Mouse (Mus musculus): ENCODE results near the gene Unc79. TPM values are rescaled to one million over a fixed set of nuclear protein-coding genes. Genes with fewer than 3 reads are reported as not detected.

Gene Unc79
- total and polyA plus RNA-seq, 3 experiments, result 0.33 TPM; not detected in 2

GRCm38 (mm10) chr12:103036692-103037091 lies 88.0 kb downstream of the Unc79 start:
- TF ChIP-seq GATA1 (IDR thresholded peaks at IDR 0.05; ENCODE audit: borderline replicate concordance, low read length) (no peak), GATA2 (IDR thresholded peaks at IDR 0.05; ENCODE audit: borderline replicate concordance, low read depth, low read length) (no peak), TAL1 (conservative IDR thresholded peaks at IDR 0.05; ENCODE audit: low read depth, low read length) (no peak), POLR2AphosphoS5 (IDR thresholded peaks at IDR 0.05; ENCODE audit: insufficient replicate concordance, low read depth, low read length) (no peak), CTCF (IDR thresholded peaks at IDR 0.05; ENCODE audit: low read depth, low read length) (no peak)
- no peaks in the 10 kb centered on the region for H3K27me3 ChIP-seq (ENCODE audit: insufficient read depth, low read length)
- no peak overlapping the region for H3K4me3 ChIP-seq (ENCODE audit: low read depth, low read length)
- peaks cover 22% of the 10 kb centered on the region for H3K9me3 ChIP-seq (replicated peaks)
- H3K36me3 ChIP-seq (replicated peaks), result no peaks in the 10 kb centered on the region
- ATAC-seq (ENCODE audit: extremely low read depth, insufficient number of reproducible peaks, low FRiP score, poor library complexity, severe bottlenecking) (no peak), DNase-seq (ENCODE audit: low spot score) (no peak)
- H3K4me1 ChIP-seq (ENCODE audit: insufficient read depth, low read depth, low read length), result no peaks in the 10 kb centered on the region

GRCm38 (mm10) chr12:103039332-103039731 lies 90.7 kb downstream of the Unc79 start:
- Histone ChIP-seq H3K4me1 (ENCODE audit: insufficient read depth, low read depth, low read length) (no peaks in the 10 kb centered on the region), H3K9me3 (replicated peaks) (peaks cover 34% of the 10 kb centered on the region), H3K27me3 (ENCODE audit: insufficient read depth, low read length) (no peaks in the 10 kb centered on the region), H3K36me3 (replicated peaks) (no peaks in the 10 kb centered on the region), H3K4me3 (ENCODE audit: low read depth, low read length) (no peak overlapping the region)
- ATAC-seq (ENCODE audit: extremely low read depth, insufficient number of reproducible peaks, low FRiP score, poor library complexity, severe bottlenecking) (no peak), DNase-seq (ENCODE audit: low spot score) (no peak)
- TF ChIP-seq GATA2 (IDR thresholded peaks at IDR 0.05; ENCODE audit: borderline replicate concordance, low read depth, low read length), result no peak
- no peak for TF ChIP-seq CTCF (IDR thresholded peaks at IDR 0.05; ENCODE audit: low read depth, low read length)
- TF ChIP-seq TAL1 (conservative IDR thresholded peaks at IDR 0.05; ENCODE audit: low read depth, low read length), result no peak
- TF ChIP-seq POLR2AphosphoS5 (IDR thresholded peaks at IDR 0.05; ENCODE audit: insufficient replicate concordance, low read depth, low read length), result no peak
- no peak for TF ChIP-seq GATA1 (IDR thresholded peaks at IDR 0.05; ENCODE audit: borderline replicate concordance, low read length)

- Histone ChIP-seq H3K9me3 (replicated peaks) (peaks cover 37% of the 10 kb centered on the region), H3K4me1 (ENCODE audit: insufficient read depth, low read depth, low read length) (no peaks in the 10 kb centered on the region), H3K36me3 (replicated peaks) (no peaks in the 10 kb centered on the region), H3K27me3 (ENCODE audit: insufficient read depth, low read length) (no peaks in the 10 kb centered on the region), H3K4me3 (ENCODE audit: low read depth, low read length) (no peak overlapping the region)
- TF ChIP-seq CTCF (IDR thresholded peaks at IDR 0.05; ENCODE audit: low read depth, low read length), result no peak
- TF ChIP-seq GATA1 (IDR thresholded peaks at IDR 0.05; ENCODE audit: borderline replicate concordance, low read length), result no peak
- no peak for TF ChIP-seq POLR2AphosphoS5 (IDR thresholded peaks at IDR 0.05; ENCODE audit: insufficient replicate concordance, low read depth, low read length)
- TF ChIP-seq GATA2 (IDR thresholded peaks at IDR 0.05; ENCODE audit: borderline replicate concordance, low read depth, low read length), result no peak
- no peak for TF ChIP-seq TAL1 (conservative IDR thresholded peaks at IDR 0.05; ENCODE audit: low read depth, low read length)
- no peak for ATAC-seq (ENCODE audit: extremely low read depth, insufficient number of reproducible peaks, low FRiP score, poor library complexity, severe bottlenecking)
- no peak for DNase-seq (ENCODE audit: low spot score)
Measured at GRCm38 (mm10) chr12:103040136-103040535, 91.5 kb downstream of the Unc79 start.

- Histone ChIP-seq H3K9me3 (replicated peaks) (peaks cover 36% of the 10 kb centered on the region), H3K36me3 (replicated peaks) (no peaks in the 10 kb centered on the region), H3K27me3 (ENCODE audit: insufficient read depth, low read length) (no peaks in the 10 kb centered on the region), H3K4me3 (ENCODE audit: low read depth, low read length) (no peak overlapping the region), H3K4me1 (ENCODE audit: insufficient read depth, low read depth, low read length) (no peaks in the 10 kb centered on the region)
- no peak for ATAC-seq (ENCODE audit: extremely low read depth, insufficient number of reproducible peaks, low FRiP score, poor library complexity, severe bottlenecking)
- TF ChIP-seq GATA1 (IDR thresholded peaks at IDR 0.05; ENCODE audit: borderline replicate concordance, low read length) (no peak), TAL1 (conservative IDR thresholded peaks at IDR 0.05; ENCODE audit: low read depth, low read length) (no peak), GATA2 (IDR thresholded peaks at IDR 0.05; ENCODE audit: borderline replicate concordance, low read depth, low read length) (no peak), CTCF (IDR thresholded peaks at IDR 0.05; ENCODE audit: low read depth, low read length) (no peak), POLR2AphosphoS5 (IDR thresholded peaks at IDR 0.05; ENCODE audit: insufficient replicate concordance, low read depth, low read length) (no peak)
- DNase-seq (ENCODE audit: low spot score), result no peak
Measured at GRCm38 (mm10) chr12:103041401-103041800, 92.7 kb downstream of the Unc79 start.

GRCm38 (mm10) chr12:103042711-103043110 lies 94.1 kb downstream of the Unc79 start:
- H3K4me1 ChIP-seq (ENCODE audit: insufficient read depth, low read depth, low read length), result no peaks in the 10 kb centered on the region
- no peaks in the 10 kb centered on the region for H3K27me3 ChIP-seq (ENCODE audit: insufficient read depth, low read length)
- no peak for TF ChIP-seq TAL1 (conservative IDR thresholded peaks at IDR 0.05; ENCODE audit: low read depth, low read length)
- no peak for DNase-seq (ENCODE audit: low spot score)
- no peak overlapping the region for H3K4me3 ChIP-seq (ENCODE audit: low read depth, low read length)
- ATAC-seq (ENCODE audit: extremely low read depth, insufficient number of reproducible peaks, low FRiP score, poor library complexity, severe bottlenecking), result no peak
- no peaks in the 10 kb centered on the region for H3K36me3 ChIP-seq (replicated peaks)
- H3K9me3 ChIP-seq (replicated peaks), result peaks cover 42% of the 10 kb centered on the region

- H3K4me1 ChIP-seq (ENCODE audit: insufficient read depth, low read depth, low read length), result no peaks in the 10 kb centered on the region
- no peak for ATAC-seq (ENCODE audit: extremely low read depth, insufficient number of reproducible peaks, low FRiP score, poor library complexity, severe bottlenecking)
- peaks cover 52% of the 10 kb centered on the region for H3K9me3 ChIP-seq (replicated peaks)
- no peak for DNase-seq (ENCODE audit: low spot score)
- H3K36me3 ChIP-seq (replicated peaks), result no peaks in the 10 kb centered on the region
- H3K27me3 ChIP-seq (ENCODE audit: insufficient read depth, low read length), result no peaks in the 10 kb centered on the region
- no peak overlapping the region for H3K4me3 ChIP-seq (ENCODE audit: low read depth, low read length)
- TF ChIP-seq POLR2AphosphoS5 (IDR thresholded peaks at IDR 0.05; ENCODE audit: insufficient replicate concordance, low read depth, low read length) (no peak), GATA1 (IDR thresholded peaks at IDR 0.05; ENCODE audit: borderline replicate concordance, low read length) (no peak), GATA2 (IDR thresholded peaks at IDR 0.05; ENCODE audit: borderline replicate concordance, low read depth, low read length) (no peak), TAL1 (conservative IDR thresholded peaks at IDR 0.05; ENCODE audit: low read depth, low read length) (no peak), CTCF (IDR thresholded peaks at IDR 0.05; ENCODE audit: low read depth, low read length) (no peak)
Measured at GRCm38 (mm10) chr12:103044422-103044821, 95.8 kb downstream of the Unc79 start.

- Histone ChIP-seq H3K9me3 (replicated peaks) (peaks cover 55% of the 10 kb centered on the region), H3K36me3 (replicated peaks) (no peaks in the 10 kb centered on the region)
Measured at GRCm38 (mm10) chr12:103049865-103050264, 101.2 kb downstream of the Unc79 start.

More at GRCm38 (mm10) chr12:103049865-103050264, 101.2 kb downstream of the Unc79 start:
- DNase-seq (ENCODE audit: low spot score), result no peak
- Histone ChIP-seq H3K4me3 (ENCODE audit: low read depth, low read length) (no peak overlapping the region), H3K27me3 (ENCODE audit: insufficient read depth, low read length) (no peaks in the 10 kb centered on the region), H3K4me1 (ENCODE audit: insufficient read depth, low read depth, low read length) (no peaks in the 10 kb centered on the region)
- no peak for ATAC-seq (ENCODE audit: extremely low read depth, insufficient number of reproducible peaks, low FRiP score, poor library complexity, severe bottlenecking)
- no peak for TF ChIP-seq GATA1 (IDR thresholded peaks at IDR 0.05; ENCODE audit: borderline replicate concordance, low read length)
- no peak for TF ChIP-seq POLR2AphosphoS5 (IDR thresholded peaks at IDR 0.05; ENCODE audit: insufficient replicate concordance, low read depth, low read length)
- TF ChIP-seq TAL1 (conservative IDR thresholded peaks at IDR 0.05; ENCODE audit: low read depth, low read length), result no peak
- TF ChIP-seq GATA2 (IDR thresholded peaks at IDR 0.05; ENCODE audit: borderline replicate concordance, low read depth, low read length), result no peak
- TF ChIP-seq CTCF (IDR thresholded peaks at IDR 0.05; ENCODE audit: low read depth, low read length), result no peak
